Mouse (Mus musculus): ENCODE results near the gene Macrod2. TPM values are rescaled to one million over a fixed set of nuclear protein-coding genes. Genes with fewer than 3 reads are reported as not detected.

The Macrod2 gene
- polyA plus RNA-seq, 1 experiment, result 20.2 TPM

GRCm38 (mm10) chr2:141234306-141234705 is 839.2 kb downstream of the Macrod2 start:
- DNase-seq, result no peak
- Histone ChIP-seq H3K27ac (ENCODE audit: insufficient read depth, low read length) (no peak overlapping the region), H3K4me3 (replicated peaks; ENCODE audit: insufficient read depth, low read depth, low read length) (no peak overlapping the region), H3K27me3 (ENCODE audit: control insufficient read depth, insufficient read depth, low read length) (no peaks in the 10 kb centered on the region), H3K4me1 (ENCODE audit: control insufficient read depth, insufficient read depth, low read length) (no peaks in the 10 kb centered on the region)
- WGBS, result 88% methylated on average over 8 of the region's 8 CpGs
- TF ChIP-seq POLR2A (IDR thresholded peaks at IDR 0.05; ENCODE audit: borderline replicate concordance, insufficient read depth, low read length) (no peak), CTCF (IDR thresholded peaks at IDR 0.05; ENCODE audit: borderline replicate concordance, insufficient read depth, low read depth, low read length) (no peak)

GRCm38 (mm10) chr2:141234724-141235453 is 839.8 kb downstream of the Macrod2 start:
- 70% methylated on average over 5 of the region's 5 CpGs for WGBS
- H3K27me3 ChIP-seq (ENCODE audit: control insufficient read depth, insufficient read depth, low read length), result no peaks in the 10 kb centered on the region
- TF ChIP-seq CTCF (IDR thresholded peaks at IDR 0.05; ENCODE audit: borderline replicate concordance, insufficient read depth, low read depth, low read length) (no peak), POLR2A (IDR thresholded peaks at IDR 0.05; ENCODE audit: borderline replicate concordance, insufficient read depth, low read length) (no peak)
- DNase-seq, result peak in 1 of 2 experiments; percentile 6
- no peaks in the 10 kb centered on the region for H3K4me1 ChIP-seq (ENCODE audit: control insufficient read depth, insufficient read depth, low read length)
- no peak overlapping the region for H3K27ac ChIP-seq (ENCODE audit: insufficient read depth, low read length)
- no peak overlapping the region for H3K4me3 ChIP-seq (replicated peaks; ENCODE audit: insufficient read depth, low read depth, low read length)

GRCm38 (mm10) chr2:141247680-141248079 is 852.6 kb downstream of the Macrod2 start:
- no peak for TF ChIP-seq CTCF (IDR thresholded peaks at IDR 0.05; ENCODE audit: borderline replicate concordance, insufficient read depth, low read depth, low read length)
- TF ChIP-seq POLR2A (IDR thresholded peaks at IDR 0.05; ENCODE audit: borderline replicate concordance, insufficient read depth, low read length), result no peak
- no peak overlapping the region for H3K27ac ChIP-seq (ENCODE audit: insufficient read depth, low read length)
- H3K4me3 ChIP-seq (replicated peaks; ENCODE audit: insufficient read depth, low read depth, low read length), result no peak overlapping the region
- no peaks in the 10 kb centered on the region for H3K4me1 ChIP-seq (ENCODE audit: control insufficient read depth, insufficient read depth, low read length)
- H3K27me3 ChIP-seq (ENCODE audit: control insufficient read depth, insufficient read depth, low read length), result no peaks in the 10 kb centered on the region
- 93% methylated on average over 2 of the region's 2 CpGs for WGBS
- no peak for DNase-seq

GRCm38 (mm10) chr2:141264582-141264981 is 869.5 kb downstream of the Macrod2 start:
- no peak for DNase-seq
- Histone ChIP-seq H3K27ac (ENCODE audit: insufficient read depth, low read length) (no peak overlapping the region), H3K4me3 (replicated peaks; ENCODE audit: insufficient read depth, low read depth, low read length) (no peak overlapping the region), H3K27me3 (ENCODE audit: control insufficient read depth, insufficient read depth, low read length) (no peaks in the 10 kb centered on the region), H3K4me1 (ENCODE audit: control insufficient read depth, insufficient read depth, low read length) (no peaks in the 10 kb centered on the region)
- 79% methylated on average over 4 of the region's 4 CpGs for WGBS
- TF ChIP-seq CTCF (IDR thresholded peaks at IDR 0.05; ENCODE audit: borderline replicate concordance, insufficient read depth, low read depth, low read length) (no peak), POLR2A (IDR thresholded peaks at IDR 0.05; ENCODE audit: borderline replicate concordance, insufficient read depth, low read length) (no peak)

- no peak for DNase-seq
- Histone ChIP-seq H3K4me1 (ENCODE audit: control insufficient read depth, insufficient read depth, low read length) (no peaks in the 10 kb centered on the region), H3K4me3 (replicated peaks; ENCODE audit: insufficient read depth, low read depth, low read length) (no peak overlapping the region), H3K27me3 (ENCODE audit: control insufficient read depth, insufficient read depth, low read length) (no peaks in the 10 kb centered on the region), H3K27ac (ENCODE audit: insufficient read depth, low read length) (no peak overlapping the region)
- no peak for TF ChIP-seq CTCF (IDR thresholded peaks at IDR 0.05; ENCODE audit: borderline replicate concordance, insufficient read depth, low read depth, low read length)
- no peak for TF ChIP-seq POLR2A (IDR thresholded peaks at IDR 0.05; ENCODE audit: borderline replicate concordance, insufficient read depth, low read length)
Observed at GRCm38 (mm10) chr2:141266591-141266990, 871.5 kb downstream of the Macrod2 start.

- 82% methylated on average over 4 of the region's 4 CpGs for WGBS
Observed at GRCm38 (mm10) chr2:141271541-141271940, 876.4 kb downstream of the Macrod2 start.

GRCm38 (mm10) chr2:141272966-141273365 is 877.9 kb downstream of the Macrod2 start:
- 83% methylated on average over 4 of the region's 4 CpGs for WGBS
- Histone ChIP-seq H3K4me3 (replicated peaks; ENCODE audit: insufficient read depth, low read depth, low read length) (no peak overlapping the region), H3K4me1 (ENCODE audit: control insufficient read depth, insufficient read depth, low read length) (no peaks in the 10 kb centered on the region), H3K27me3 (ENCODE audit: control insufficient read depth, insufficient read depth, low read length) (no peaks in the 10 kb centered on the region), H3K27ac (ENCODE audit: insufficient read depth, low read length) (no peak overlapping the region)
- no peak for TF ChIP-seq CTCF (IDR thresholded peaks at IDR 0.05; ENCODE audit: borderline replicate concordance, insufficient read depth, low read depth, low read length)
- no peak for TF ChIP-seq POLR2A (IDR thresholded peaks at IDR 0.05; ENCODE audit: borderline replicate concordance, insufficient read depth, low read length)
- DNase-seq, result no peak

More at GRCm38 (mm10) chr2:141271541-141271940, 876.4 kb downstream of the Macrod2 start:
- DNase-seq, result no peak
- TF ChIP-seq POLR2A (IDR thresholded peaks at IDR 0.05; ENCODE audit: borderline replicate concordance, insufficient read depth, low read length), result no peak
- TF ChIP-seq CTCF (IDR thresholded peaks at IDR 0.05; ENCODE audit: borderline replicate concordance, insufficient read depth, low read depth, low read length), result no peak
- H3K27ac ChIP-seq (ENCODE audit: insufficient read depth, low read length), result no peak overlapping the region
- H3K4me3 ChIP-seq (replicated peaks; ENCODE audit: insufficient read depth, low read depth, low read length), result no peak overlapping the region
- no peaks in the 10 kb centered on the region for H3K27me3 ChIP-seq (ENCODE audit: control insufficient read depth, insufficient read depth, low read length)
- H3K4me1 ChIP-seq (ENCODE audit: control insufficient read depth, insufficient read depth, low read length), result no peaks in the 10 kb centered on the region

GRCm38 (mm10) chr2:141274262-141274661 is 879.2 kb downstream of the Macrod2 start:
- 89% methylated on average over 2 of the region's 2 CpGs for WGBS
- no peaks in the 10 kb centered on the region for H3K4me1 ChIP-seq (ENCODE audit: control insufficient read depth, insufficient read depth, low read length)
- no peaks in the 10 kb centered on the region for H3K27me3 ChIP-seq (ENCODE audit: control insufficient read depth, insufficient read depth, low read length)
- no peak for DNase-seq
- H3K27ac ChIP-seq (ENCODE audit: insufficient read depth, low read length), result no peak overlapping the region
- H3K4me3 ChIP-seq (replicated peaks; ENCODE audit: insufficient read depth, low read depth, low read length), result no peak overlapping the region
- no peak for TF ChIP-seq POLR2A (IDR thresholded peaks at IDR 0.05; ENCODE audit: borderline replicate concordance, insufficient read depth, low read length)
- no peak for TF ChIP-seq CTCF (IDR thresholded peaks at IDR 0.05; ENCODE audit: borderline replicate concordance, insufficient read depth, low read depth, low read length)

Data from cerebellum, adult 2 months (tissue).